Mouse (Mus musculus) gonadal fat pad, adult 2 months (tissue): ENCODE measurements around the gene Pogz. TPM values are rescaled to one million over a fixed set of nuclear protein-coding genes. Genes with fewer than 3 reads are reported as not detected.

Experiments used
- DNase-seq: peaks from one replicate; pipeline ENCODE4 v3.0.0-alpha.2; 2012; ENCODE audit warnings: low read depth
- polyA plus RNA-seq: library from polyadenylated mRNA; depleted of rRNA; stranded (reverse); fragments of >200 nt; gene quantifications from 2 replicates; pipeline ENCODE4 v1.2.3, GENCODE M21; 2012; rRNA removed

The Pogz gene
- polyA plus RNA-seq = 16.2 and 21.9 TPM in 2 replicates

DNA sequence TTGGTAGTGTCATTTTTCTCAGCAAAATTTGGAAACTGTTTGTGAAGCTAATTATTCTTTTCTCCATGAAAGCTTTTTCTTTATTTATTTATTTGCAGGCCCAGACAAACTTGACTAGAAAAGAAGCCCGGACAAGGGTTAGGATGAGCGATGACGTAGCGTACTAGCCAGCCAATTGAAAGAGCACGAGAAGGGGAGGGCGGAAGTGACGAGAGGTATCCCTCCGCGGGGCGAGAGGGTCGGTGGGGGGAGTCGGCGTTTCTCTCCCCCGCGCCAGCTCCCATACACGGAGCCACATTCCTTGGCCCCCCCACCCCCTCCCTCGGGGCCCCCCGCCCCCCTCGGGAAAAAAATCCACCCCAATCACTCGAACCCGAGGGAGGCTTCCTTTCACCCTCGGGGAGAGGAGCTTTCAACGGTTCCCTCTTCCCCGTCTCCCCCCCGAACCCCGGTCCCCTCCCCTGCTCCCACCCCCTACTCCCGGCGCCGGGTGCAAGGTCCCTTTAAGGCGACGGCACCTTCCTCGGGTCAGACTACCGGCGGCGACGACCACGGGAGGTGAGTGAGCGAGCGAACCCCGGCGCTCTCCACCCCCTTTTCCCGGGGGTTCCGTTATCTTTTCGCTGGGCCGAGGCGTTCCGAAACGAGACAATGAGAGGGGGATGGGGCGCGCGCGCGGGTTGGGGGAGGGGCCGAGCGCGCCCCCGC is at the start of gene Pogz:
Gene Pogz, plus strand, starts transcription at position 385 of the 708 bp plus-strand sequence.
- peak; percentile 58 for DNase-seq

DNA sequence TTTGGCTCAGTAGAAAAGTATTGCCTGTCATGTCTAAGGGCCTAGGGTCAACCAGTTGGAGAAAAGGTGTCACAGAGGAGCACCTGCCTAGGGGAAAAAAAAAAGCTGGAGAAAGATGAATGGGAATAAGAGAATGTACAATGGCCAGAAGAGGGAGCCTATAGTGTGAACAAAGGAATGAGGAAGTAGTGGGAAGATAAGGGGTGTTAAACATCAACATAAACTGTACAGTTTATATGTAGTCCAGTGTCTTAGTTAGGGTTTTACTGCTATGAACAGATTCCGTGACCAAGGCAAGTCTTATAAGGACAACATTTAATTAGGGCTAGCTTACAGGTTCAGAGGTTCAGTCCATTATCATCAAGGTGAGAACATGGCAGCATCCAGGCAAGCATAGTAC is 48.3 kb upstream of the Pogz start:
- no peak for DNase-seq

DNA sequence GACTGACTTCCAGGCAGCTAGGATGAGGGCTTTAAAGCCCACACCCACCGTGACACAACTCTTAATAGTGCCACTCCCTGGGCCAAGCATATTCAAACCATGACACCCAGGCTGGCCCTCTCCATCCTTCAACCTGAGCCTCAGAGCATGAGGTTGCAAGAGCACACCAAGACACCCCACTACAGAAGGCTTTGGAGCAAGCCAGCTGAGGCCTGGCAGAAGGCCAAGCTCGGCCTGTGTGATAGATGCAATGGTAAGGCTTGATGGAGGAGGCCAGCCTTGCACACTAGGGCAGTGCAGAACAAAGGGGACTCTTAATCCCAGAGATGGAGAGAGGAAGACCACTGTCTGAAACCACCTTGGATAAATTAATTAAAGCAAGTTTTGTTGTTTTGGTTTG is 47.9 kb upstream of the Pogz start:
- DNase-seq = no peak

DNA sequence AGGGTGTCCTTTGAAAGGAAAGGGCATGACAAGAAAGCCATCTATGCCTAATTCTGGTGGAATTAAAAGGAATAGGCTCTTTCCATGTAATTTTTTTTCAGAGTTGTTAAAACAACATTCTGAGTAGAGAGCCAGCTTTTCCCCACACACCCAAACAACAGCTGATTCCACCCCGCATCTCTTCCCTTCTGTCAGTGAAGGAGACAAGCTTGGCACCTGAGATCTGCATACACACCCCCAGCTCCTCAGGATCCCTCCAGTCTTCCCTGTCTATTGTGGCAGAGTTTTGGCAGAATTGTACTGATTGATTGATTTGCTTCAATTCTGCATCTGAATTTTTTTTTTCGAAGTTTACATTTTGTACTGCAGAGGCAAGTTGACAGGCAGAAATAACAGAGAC is 45.1 kb upstream of the Pogz start:
- DNase-seq = no peak

DNA sequence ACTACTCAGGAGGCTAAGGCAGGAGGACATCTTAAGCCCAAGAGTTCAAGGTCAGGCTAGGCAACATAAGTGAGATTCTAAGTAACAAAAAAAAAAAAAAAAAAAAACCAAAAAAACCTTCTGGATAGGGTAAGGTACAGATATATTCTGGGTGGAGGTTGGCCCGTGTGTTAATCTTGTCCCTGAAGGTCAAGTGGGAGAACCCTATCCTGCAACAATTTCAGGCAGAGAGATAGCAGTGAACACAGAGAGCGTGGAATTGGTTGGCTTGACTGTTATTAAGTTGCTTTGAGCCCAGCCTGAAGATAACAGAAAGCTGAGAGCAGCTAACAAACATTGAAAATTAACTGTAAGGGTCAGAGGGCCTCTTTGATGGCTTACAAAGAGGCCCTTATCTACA is 43.7 kb upstream of the Pogz start:
- DNase-seq = no peak

DNA sequence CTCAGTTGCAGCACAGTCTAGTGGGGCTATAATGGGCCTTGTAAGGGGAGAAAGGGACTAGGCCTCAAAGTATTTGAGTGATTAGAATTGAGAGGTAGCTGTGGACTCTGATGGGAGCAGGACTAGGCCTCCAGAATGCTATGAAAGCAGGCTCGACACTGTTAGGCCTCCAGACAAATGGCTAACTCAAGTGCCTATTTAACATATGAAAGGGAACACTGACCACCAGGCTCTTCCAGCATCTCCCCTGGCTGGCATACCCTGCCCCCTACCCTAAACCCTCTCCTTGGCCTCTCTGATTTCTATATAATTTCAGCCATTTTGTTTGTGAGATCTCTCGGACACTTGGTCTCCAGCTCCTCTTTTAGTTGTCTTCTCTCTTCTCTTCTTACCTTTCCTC is 43.0 kb upstream of the Pogz start:
- DNase-seq = no peak

DNA sequence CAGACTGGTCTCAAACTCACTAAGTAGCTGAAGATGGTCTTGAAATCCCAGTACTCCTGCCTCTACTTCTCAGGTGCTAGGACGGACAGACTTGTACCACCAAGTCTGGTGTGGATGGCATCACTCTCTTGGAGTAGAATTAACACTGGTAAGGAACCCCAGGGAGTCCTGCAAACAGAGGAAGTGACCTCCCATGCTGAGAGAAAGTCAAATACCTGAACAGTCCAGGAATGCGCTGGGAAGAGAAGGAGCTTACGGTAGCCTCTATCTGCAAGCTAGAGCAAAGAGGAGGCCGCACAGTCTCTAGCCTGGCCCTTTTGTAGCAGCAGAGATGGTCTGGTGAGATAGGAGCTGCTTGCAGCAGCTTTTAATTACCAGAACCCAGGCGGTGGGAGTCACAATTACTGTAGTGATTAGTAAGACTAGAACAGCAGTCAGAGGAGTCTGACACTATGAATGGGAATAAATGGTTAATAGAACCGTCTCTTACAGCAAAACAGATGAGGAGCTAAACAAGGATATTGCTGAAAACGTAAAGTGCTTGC is 41.7 kb upstream of the Pogz start:
- no peak for DNase-seq

DNA sequence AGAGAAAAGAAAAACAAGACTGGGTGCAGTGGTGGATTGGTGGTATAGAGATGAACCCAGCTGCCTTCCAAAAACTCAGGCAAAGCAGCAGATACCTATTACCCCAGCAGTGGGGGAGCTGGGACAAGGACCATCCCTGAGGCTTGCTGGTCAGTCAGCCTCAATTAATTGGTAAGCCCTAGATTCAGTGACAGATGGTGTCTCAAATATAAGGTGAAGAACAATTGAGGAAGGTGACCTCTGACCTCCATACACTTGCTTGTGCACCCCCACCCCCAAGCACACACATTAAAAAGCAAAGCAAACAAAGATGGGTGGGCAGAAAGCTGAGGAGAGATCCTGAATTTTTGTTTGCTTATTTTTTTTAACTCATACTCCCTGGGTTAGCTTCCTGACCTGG is 41.2 kb upstream of the Pogz start:
- no peak for DNase-seq

DNA sequence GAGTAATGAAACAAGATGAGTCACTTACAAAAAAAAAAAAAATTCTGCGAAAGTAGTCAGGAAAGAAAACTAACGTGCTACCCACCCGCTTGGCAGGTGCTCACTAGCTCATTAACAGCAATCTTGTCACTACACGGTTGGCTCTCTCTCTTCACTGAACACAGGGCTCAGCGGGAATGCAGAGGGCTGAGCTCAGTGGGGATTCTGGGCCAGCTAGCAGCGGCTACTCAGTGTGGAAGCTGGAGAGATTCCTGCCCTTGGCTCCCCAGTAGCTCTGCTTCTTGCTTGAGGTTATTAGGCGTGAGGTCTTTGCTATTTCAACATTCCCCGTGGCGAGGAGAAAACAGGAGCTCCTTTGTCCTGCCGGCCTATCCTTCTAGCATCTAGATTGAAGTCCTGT is 33.2 kb upstream of the Pogz start:
- DNase-seq = no peak

DNA sequence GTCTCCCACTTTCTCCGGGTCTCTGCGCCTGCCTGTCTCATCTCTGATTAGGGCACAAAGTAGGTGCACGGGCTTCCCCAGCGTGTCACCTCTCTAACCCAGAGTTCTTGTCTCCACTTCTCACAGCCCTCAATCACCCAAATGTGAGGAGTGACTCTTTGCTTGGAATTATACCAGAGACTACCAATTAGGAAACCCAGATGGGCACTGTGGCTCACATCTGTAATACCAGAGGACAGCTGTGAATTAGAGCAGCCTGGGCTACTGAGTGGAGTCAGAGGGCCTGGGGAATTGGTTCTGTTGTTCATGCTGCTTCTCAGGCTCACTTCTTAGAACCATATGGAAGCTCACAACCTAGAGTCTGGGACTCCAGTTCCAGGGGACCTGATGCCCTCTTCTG is 32.4 kb upstream of the Pogz start:
- no peak for DNase-seq

DNA sequence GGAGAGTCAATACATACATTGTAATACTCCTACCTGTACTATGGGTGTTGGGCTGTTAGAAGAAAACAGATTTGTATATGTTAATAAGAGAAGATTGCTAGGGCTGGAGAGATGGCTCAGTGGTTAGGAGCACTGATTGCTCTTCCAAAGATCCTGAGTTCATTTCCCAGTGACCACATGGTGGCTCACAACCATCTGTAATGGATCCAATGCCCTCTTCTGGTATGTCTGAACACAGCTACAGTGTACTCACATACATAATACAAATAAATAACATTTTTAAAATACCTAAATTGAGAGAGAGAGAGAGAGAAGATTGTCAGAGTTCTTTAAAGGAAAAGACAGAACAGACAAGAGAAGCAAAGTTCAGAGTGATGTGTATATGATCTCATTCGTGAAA is 29.1 kb upstream of the Pogz start:
- DNase-seq = no peak

DNA sequence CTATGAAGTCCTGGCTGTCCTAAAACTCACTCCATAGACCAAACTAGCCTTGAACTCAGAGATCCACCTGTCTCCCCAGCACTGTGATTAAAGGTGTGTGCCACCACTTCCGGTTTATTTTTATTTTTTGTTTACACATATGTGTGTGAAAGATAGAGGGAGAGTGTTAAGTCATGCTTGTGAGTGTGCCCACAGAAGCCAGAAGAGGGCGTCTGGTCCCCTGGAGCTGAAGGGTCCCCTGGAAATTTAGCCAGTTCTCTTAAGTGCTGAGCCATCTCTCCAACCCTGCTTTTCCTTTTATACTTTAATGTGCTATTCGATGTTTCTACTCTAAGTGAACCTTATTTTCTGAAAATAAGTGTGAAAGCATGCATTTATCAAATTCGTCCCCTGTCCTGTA is 25.7 kb upstream of the Pogz start:
- no peak for DNase-seq

DNA sequence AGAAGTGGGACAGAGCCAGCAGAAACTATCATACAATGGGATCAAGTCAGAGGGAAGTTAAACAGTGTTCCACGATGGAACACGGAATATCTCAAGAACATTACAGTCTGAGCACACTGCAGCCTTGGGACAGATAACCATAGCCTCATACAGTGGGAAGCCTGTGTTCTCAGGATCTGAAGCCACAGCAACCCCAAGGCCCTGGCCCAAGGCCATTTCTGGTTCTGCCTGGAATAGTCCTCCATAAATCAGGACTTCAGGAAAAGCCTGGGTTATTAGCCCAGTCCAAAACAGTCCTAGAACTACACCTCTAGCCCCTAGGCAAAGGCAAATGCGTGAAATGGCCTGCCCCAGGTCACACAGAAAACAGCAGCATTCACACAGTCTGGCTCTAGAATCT is 23.7 kb upstream of the Pogz start:
- DNase-seq = no peak

DNA sequence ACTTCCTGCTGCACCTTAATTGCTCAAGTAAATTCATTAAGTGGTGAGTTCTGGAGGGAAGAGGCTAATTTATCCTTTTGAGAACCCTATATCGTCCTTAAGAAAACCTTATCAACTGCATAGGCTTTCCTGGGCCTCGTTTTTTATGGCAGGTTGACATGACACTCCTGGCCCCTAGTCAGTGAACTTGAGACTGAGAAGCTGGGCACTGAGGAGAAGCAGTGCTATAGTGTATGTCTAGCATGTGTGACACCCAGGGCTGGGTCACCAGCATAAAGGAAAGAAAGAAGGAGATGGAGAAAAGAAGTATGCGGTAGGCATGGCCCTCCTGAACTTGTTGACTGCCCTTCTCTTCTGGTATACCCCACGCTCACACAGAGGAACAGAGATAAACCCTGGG is 23.3 kb upstream of the Pogz start:
- DNase-seq = no peak

DNA sequence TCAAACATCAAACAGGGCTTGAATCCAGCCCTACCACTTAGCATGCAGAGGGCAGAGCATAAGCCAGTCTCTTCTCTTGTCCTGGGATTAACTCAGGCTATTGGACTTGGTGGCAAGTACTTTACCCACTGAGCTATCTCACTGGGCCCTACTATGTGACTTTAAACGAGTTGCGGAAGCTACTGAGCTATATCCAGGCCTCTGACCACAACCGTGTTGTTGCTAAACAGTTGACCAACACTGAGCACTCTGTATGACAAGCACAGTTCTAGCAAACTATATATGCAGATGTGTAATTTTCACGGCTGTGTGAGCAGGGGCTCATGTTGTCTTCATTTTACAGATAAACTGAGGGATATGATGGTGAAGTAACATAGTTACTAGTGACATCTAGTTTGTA is 22.7 kb upstream of the Pogz start:
- DNase-seq = no peak

DNA sequence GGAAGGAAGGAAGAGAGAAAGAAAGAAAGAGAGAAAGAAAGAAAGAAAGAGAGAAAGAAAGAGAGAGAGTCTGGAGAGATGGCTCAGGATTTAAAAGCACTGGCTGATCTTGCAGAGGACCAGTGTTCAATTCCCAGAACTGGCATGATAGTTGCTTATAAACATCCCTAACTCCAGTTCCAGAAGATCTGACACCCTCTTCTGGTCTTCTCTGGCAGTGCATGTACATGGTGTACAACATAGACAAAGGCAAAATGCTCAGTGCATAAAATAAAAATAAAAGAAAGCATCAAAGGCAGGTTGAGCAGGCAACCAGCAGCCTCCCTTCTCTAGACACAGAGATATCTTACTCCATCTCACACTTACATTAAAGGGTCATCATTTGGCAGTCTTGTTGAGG is 21.8 kb upstream of the Pogz start:
- DNase-seq = no peak

DNA sequence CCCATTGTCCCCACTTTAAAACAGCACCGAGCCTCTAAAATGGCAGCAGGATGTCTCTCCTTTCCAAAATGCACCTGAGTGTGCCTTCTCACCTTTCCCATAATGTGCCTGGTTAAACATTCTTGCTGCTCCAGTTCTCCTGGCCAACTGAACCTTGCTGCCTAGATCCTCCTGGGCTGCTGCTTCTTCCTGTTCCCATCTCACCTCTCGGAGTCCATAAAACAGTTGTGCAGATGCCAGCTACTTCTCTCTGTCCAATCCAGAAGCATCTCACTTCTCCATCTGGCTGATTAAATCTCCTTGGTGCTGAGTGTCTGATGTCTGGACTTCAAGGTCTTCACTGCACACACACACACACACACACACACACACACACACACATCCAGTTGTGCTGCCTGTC is 19.6 kb upstream of the Pogz start:
- DNase-seq = no peak

DNA sequence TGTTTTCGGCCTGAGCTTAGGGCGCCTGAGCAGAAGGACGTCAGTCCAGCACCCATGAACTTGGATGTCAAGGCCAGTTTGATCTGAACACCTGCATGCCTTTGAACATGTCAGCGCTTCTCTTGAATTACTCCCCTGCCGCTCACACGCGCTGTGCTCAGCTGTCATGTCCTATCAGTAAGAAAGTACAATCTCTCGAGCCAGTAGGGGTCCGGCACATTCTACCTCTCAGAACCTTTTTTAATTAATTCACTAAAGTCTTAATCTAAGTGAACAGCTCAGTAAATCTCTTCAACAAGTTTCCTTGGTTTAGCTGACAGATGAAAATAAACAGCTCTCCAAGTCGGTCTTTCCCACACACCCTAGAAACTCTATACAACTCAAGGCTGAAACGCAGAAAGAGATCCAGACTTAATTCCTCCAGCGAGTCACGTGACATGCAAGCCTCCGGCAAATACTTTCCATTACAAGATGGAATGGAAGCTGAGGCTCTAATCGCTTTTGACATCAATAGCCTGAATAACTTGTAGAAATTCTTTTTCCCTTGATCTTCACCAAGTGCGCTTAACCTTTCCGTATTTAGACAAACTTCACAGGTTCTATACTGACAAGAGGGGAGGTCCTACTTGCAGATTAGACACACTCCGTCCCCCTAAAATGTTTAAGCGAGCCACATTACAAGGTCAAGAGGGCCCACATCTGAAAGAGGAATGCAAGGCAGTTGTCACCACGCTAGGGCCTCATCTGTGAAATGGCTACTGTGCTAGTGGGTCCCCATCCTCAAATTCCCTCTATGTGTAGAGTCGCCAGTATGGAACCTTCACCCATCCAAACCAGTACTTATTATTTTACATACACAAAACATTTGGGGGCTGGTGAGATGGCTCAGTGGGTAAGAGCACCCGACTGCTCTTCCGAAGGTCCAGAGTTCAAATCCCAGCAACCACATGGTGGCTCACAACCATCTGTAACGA is 17.6 kb upstream of the Pogz start:
- no peak for DNase-seq

DNA sequence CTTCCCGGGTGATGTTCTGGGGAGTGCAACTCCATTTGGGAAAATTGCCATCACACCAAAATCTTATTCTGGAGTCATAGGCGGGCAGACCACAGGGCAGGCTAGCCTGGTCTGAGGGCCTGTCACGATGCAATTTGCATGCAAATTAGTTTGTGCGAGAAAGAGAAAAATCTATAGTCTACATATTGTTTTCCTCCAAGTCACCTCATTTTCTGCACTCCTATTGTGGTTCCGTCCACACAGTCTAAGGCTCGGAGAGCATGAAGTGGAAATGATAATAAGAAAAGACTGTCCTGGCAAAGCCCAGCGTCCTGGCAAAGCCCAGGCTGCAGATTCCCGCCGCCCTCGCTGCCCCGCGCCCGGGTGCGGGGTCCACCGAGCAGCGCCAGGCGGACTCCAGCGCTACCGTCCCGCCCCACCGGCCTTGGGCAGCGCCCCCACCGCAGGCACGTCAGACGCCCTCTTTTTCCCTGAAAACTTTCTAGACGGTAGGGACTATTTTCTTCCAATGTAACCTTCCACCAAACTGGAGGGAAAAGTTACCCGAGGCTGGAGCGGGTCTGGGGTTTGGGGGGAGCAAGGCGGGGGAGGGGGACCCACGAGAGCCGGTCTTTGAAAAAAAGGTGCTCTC is 16.2 kb upstream of the Pogz start:
- DNase-seq = no peak

DNA sequence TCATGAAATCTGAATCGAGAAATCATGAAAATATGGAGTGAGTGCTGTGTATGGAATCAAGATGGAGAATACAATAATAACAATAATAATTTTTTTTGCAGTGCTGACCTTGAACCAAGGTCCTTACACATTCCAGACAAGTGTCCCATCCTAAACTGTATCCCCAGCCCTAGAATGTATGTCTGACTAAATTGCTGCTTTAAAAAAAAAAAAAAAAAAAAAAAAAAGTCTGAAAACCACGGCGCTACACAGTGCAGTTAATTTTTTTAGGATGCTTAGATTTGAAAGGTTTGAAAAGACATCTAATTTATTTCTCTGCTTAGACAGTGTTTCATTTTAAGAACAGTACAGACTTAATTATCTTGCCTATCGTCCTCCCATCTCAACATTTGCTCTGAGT is 15.3 kb upstream of the Pogz start:
- DNase-seq = no peak

DNA sequence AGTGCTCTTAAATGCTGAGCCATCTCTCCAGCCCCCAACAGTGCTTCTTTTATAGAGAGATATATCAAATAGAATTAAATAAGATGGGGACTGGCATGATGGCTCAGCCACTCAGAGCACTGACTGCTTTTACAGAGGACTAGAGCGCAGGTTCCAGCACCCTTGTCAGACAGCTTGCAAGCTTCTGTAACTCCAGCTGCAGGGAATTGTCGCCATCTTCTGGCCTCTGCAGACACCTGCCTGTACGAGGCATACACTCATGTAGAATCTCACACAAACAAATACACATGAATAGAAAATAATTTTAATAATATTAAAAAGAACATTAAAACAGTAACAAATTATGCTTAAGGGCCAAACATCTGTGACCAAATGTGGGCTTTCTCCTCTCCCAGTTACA is 13.3 kb upstream of the Pogz start:
- DNase-seq = no peak

DNA sequence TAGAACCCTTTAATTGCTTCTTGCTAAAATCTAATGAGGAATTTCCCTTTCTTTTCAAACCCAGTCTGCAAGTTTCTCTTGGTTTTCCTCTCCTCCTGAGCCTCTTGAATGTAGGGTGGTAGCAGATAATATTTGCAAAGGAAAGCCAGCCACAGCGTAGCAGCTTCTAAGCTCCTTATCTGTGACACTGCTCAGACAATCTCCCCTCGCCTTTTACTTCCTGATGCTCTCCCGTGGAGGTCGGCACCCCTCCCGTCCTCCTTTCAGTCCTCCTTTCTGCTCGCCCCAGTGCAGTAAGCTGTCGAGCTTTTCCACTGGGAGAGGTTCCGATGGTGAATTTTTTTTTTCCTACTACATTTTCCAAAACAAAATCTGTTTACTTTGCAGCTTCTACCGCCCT is 5.3 kb upstream of the Pogz start:
- no peak for DNase-seq

DNA sequence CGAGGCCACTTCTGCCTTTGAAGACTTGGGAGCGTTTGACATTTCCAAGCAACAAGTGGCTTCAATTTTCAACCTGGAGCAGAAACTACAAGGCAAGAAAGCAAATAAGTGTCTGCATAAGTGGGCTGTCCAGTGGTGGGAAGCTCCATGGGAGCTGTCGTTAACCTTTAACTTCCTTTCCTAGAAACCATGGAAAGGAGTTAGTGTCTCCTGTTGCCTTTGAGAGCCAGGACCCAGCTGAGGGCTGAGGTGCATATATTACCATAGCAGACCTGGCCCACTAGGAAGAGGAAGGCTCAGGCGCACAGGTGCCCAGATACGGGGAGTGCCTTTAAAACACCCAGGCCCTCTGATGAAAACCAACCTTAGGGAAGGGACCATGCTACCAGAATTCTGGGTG is 4.7 kb upstream of the Pogz start:
- DNase-seq = no peak
